Mouse (Mus musculus) liver, embryonic 14.5 days (tissue): ENCODE measurements around the gene Zfp609. TPM values are rescaled to one million over a fixed set of nuclear protein-coding genes. Genes with fewer than 3 reads are reported as not detected.

Experiments
- ATAC-seq: fragments of 200-750 bp; cut with Nextera tagmentation; 2 replicates; pipeline ENCODE4 v1.8.0; 2017; ENCODE audit warnings: moderate number of reproducible peaks, mild to moderate bottlenecking, moderate library complexity; ENCODE audit not compliant: insufficient read depth
- DNase-seq, 3 experiments: peaks; one replicate each; pipeline ENCODE4 v3.0.0-alpha.2; 2012 to 2013; ENCODE audit warnings: low read depth in 3 of 3, low spot score in 3 of 3
- H3K27ac ChIP-seq: fragments of 300-500 bp; sonication (generic); 2 replicates; pipeline ENCODE4 v1.5.1; 2014; ENCODE audit warnings: moderate library complexity, mild to moderate bottlenecking, control low read depth, inconsistent platforms
- H3K27me3 ChIP-seq: fragments of 300-500 bp; sonication (generic); 2 replicates; pipeline ENCODE4 v1.6.1; 2014; ENCODE audit warnings: mild to moderate bottlenecking, low read length, moderate library complexity; ENCODE audit not compliant: control insufficient read depth, insufficient read depth
- H3K36me3 ChIP-seq: fragments of 300-500 bp; sonication (generic); replicated peaks from 2 replicates; pipeline ENCODE4 v1.6.1; 2014; ENCODE audit warnings: low read depth; ENCODE audit not compliant: control insufficient read depth, insufficient read depth
- H3K4me1 ChIP-seq, 2 experiments: fragments of 200-500 bp in 1 of 2; fragments of 300-500 bp in 1 of 2; sonication (generic) in 1 of 2; replicated peaks; 2 replicates each; pipeline ENCODE4 v1.6.1; 2012 to 2014; ENCODE audit warnings: antibody characterized with exemption in 1 of 2, inconsistent platforms in 1 of 2, low read length in 1 of 2; ENCODE audit not compliant: control insufficient read depth in 2 of 2, insufficient read depth in 2 of 2
- H3K4me2 ChIP-seq: fragments of 300-500 bp; sonication (generic); 2 replicates; pipeline ENCODE4 v1.6.1; 2014; ENCODE audit warnings: low read depth, mild to moderate bottlenecking, control low read depth, moderate library complexity
- H3K4me3 ChIP-seq, 2 experiments: fragments of 200-500 bp in 1 of 2; fragments of 300-500 bp in 1 of 2; sonication (generic) in 1 of 2; 2 replicates each; pipeline ENCODE4 v1.5.1; 2012 to 2014; ENCODE audit warnings: low read depth in 2 of 2, low read length in 2 of 2, mild to moderate bottlenecking in 2 of 2, control low read depth in 1 of 2, inconsistent platforms in 1 of 2, moderate library complexity in 1 of 2; ENCODE audit not compliant: insufficient read depth in 1 of 2
- H3K9ac ChIP-seq: fragments of 300-500 bp; sonication (generic); replicated peaks from 2 replicates; pipeline ENCODE4 v1.6.1; 2014; ENCODE audit warnings: mild to moderate bottlenecking, control low read depth, moderate library complexity
- H3K9me3 ChIP-seq: fragments of 300-500 bp; sonication (generic); 2 replicates; pipeline ENCODE4 v1.6.1; 2016; ENCODE audit warnings: low read length, mixed read lengths; ENCODE audit not compliant: control insufficient read depth
- CTCF ChIP-seq: IDR thresholded peaks from 2 replicates; pipeline ENCODE4 v1.5.1; 2016; ENCODE audit warnings: antibody characterized with exemption, low read depth, control low read depth
- EP300 ChIP-seq: IDR thresholded peaks from 2 replicates; pipeline ENCODE4 v1.6.1; 2016; ENCODE audit warnings: antibody characterized with exemption, low read depth
- WGBS: fragments of 180-500 bp; shearing (Covaris S2); extraction: QIAGEN DNeasy Blood & Tissue Kit; methylation state at CpG from one replicate; pipeline ENCODE4 v1.1.7; 2014; ENCODE audit not compliant: insufficient replicate concordance; 5-methylcytosine and 5-hydroxymethylcytosine counted together
- polyA plus RNA-seq, 2 experiments: library from polyadenylated mRNA; depleted of rRNA in 1 of 2; stranded (reverse) in 1 of 2; unstranded in 1 of 2; fragments of >200 nt; fragmentation: Nextera tagmentation in 1 of 2; extraction: Ambion mirVana in 1 of 2; gene quantifications; 2 replicates each; pipeline versions ENCODE4 v1.2.1 to v1.2.3; 2012 to 2014

Zfp609 gene
- polyA plus RNA-seq, 2 experiments, result 1.1 to 2.7 TPM

- Histone ChIP-seq H3K4me2 (no peak overlapping the region), H3K4me1 (peaks cover 6 to 13% of the 10 kb centered on the region in 2 experiments), H3K9me3 (no peaks in the 10 kb centered on the region), H3K36me3 (no peaks in the 10 kb centered on the region; the same call in 1 of the 2 replicates), H3K27ac (no peak overlapping the region), H3K4me3 (no peak overlapping the region), H3K9ac (no peak overlapping the region), H3K27me3 (no peaks in the 10 kb centered on the region)
- 62% methylated on average over 1 of the region's 1 CpGs for WGBS
- TF ChIP-seq CTCF (peak; percentile 43; the same call in 1 of the 2 replicates), EP300 (no peak)
- DNase-seq, result no peak
- ATAC-seq, result no peak
Measured at GRCm38 (mm10) chr9:65682994-65683393, 144.4 kb downstream of the Zfp609 start.

GRCm38 (mm10) chr9:65682183-65682582, 145.2 kb downstream of the Zfp609 start:
- Histone ChIP-seq H3K4me2 (no peak overlapping the region), H3K4me1 (peaks cover 7 to 15% of the 10 kb centered on the region in 2 experiments), H3K4me3 (no peak overlapping the region), H3K27me3 (no peaks in the 10 kb centered on the region), H3K27ac (no peak overlapping the region), H3K9me3 (no peaks in the 10 kb centered on the region), H3K36me3 (no peaks in the 10 kb centered on the region), H3K9ac (no peak overlapping the region)
- no peak for DNase-seq
- WGBS, result 67% methylated on average over 3 of the region's 3 CpGs
- no peak for ATAC-seq
- TF ChIP-seq EP300 (no peak), CTCF (no peak)

GRCm38 (mm10) chr9:65681634-65681940, 145.8 kb downstream of the Zfp609 start:
- Histone ChIP-seq H3K9ac (no peak overlapping the region), H3K4me3 (no peak overlapping the region), H3K27me3 (no peaks in the 10 kb centered on the region), H3K4me2 (no peak overlapping the region), H3K9me3 (no peaks in the 10 kb centered on the region), H3K27ac (no peak overlapping the region), H3K4me1 (peaks cover 9 to 18% of the 10 kb centered on the region in 2 experiments), H3K36me3 (no peaks in the 10 kb centered on the region)
- DNase-seq (no peak), ATAC-seq (no peak)
- WGBS, result 76% methylated on average over 2 of the region's 2 CpGs
- no peak for TF ChIP-seq EP300

- 57% methylated on average over 4 of the region's 4 CpGs for WGBS
- no peaks in the 10 kb centered on the region for H3K9me3 ChIP-seq
- H3K4me2 ChIP-seq, result no peak overlapping the region
- H3K36me3 ChIP-seq, result no peaks in the 10 kb centered on the region
- H3K4me3 ChIP-seq, result no peak overlapping the region
- no peaks in the 10 kb centered on the region for H3K27me3 ChIP-seq
- no peak for ATAC-seq
- DNase-seq, result no peak
- TF ChIP-seq CTCF (no peak), EP300 (no peak)
- peaks cover 9 to 19% of the 10 kb centered on the region in 2 experiments for H3K4me1 ChIP-seq
- H3K9ac ChIP-seq, result no peak overlapping the region
- no peak overlapping the region for H3K27ac ChIP-seq
Measured at GRCm38 (mm10) chr9:65680938-65681633, 146.3 kb downstream of the Zfp609 start.

GRCm38 (mm10) chr9:65679181-65679761, 148.1 kb downstream of the Zfp609 start:
- H3K27me3 ChIP-seq, result no peaks in the 10 kb centered on the region
- H3K4me3 ChIP-seq, result no peak overlapping the region
- ATAC-seq, result no peak
- no peak overlapping the region for H3K27ac ChIP-seq
- whole genome bisulfite sequencing, result 64% methylated on average over 5 of the region's 5 CpGs
- no peaks in the 10 kb centered on the region for H3K9me3 ChIP-seq
- DNase-seq, result no peak
- 0 out of 2 replicates have a peak overlapping the region, but pooled peaks have one; percentile 29 for H3K4me2 ChIP-seq
- no peaks in the 10 kb centered on the region for H3K36me3 ChIP-seq
- H3K4me1 ChIP-seq, result peaks cover 8 to 18% of the 10 kb centered on the region in 2 experiments
- no peak overlapping the region for H3K9ac ChIP-seq
- TF ChIP-seq CTCF (no peak), EP300 (no peak)
